Mouse (Mus musculus) Patski (cell line): ENCODE results near the gene Pdzd2. TPM values are rescaled to one million over a fixed set of nuclear protein-coding genes. Genes with fewer than 3 reads are reported as not detected.

ENCODE experiments used
- ATAC-seq: fragments of 100-300 bp; one replicate; pipeline ENCODE4 v1.8.0; 2021
- CTCF ChIA-PET: fragments of 350-600 bp; sonication (Branson Sonifier 250); formaldehyde crosslinking; loops from one replicate; lab custom pipeline; 2022; ENCODE audit warnings: inconsistent platforms; lab: Charles Lee
- POLR2A ChIA-PET: fragments of 350-600 bp; sonication (Branson Sonifier 250); formaldehyde crosslinking; loops from one replicate; lab custom pipeline; 2022; ENCODE audit warnings: antibody characterized with exemption, inconsistent platforms; lab: Charles Lee
- DNase-seq: peaks from one replicate; pipeline ENCODE4 v3.0.0-alpha.2; 2011; ENCODE audit warnings: low read depth, low spot score
- H3K27me3 ChIP-seq: fragments of 371-371 bp; one replicate; pipeline ENCODE4 v1.5.1; 2021
- CTCF ChIP-seq: fragments of 100-300 bp; IDR thresholded peaks from one replicate; pipeline ENCODE4 v1.5.1; 2021
- in situ Hi-C: fragments of 300-500 bp; cut with MboI; formaldehyde crosslinking; loops from 3 replicates; pipeline ENCODE4 v1.11.1; 2018; ENCODE audit warnings: low pct_unique_long_range_greater_than_20kb, mixed read lengths
- polyA plus RNA-seq: library from polyadenylated mRNA; unstranded; gene quantifications from one replicate; pipeline ENCODE4 v1.2.3, GENCODE M21; 2021

Gene Pdzd2
- polyA plus RNA-seq, 1 experiment from 2014 or later, result 0.10 TPM

DNA sequence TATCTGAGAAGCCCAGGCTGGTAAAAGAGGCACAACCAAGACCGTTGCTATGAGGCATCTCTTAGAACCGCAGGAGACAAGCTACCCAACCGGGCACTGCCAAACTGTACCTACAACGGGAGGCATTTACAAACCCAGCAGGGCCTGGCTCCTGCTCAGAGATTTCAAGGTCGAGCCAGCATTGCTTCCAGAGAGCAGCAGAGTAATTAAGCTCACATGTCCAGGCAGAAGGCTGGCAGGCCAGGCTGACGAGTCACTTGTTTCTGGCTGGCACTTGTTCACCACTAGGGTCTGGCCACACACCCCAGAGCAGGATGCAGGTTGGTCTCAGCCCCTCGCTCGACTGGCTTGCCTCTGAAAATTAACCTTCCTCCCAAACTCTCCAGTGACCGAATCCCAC, 39.4 kb downstream of the Pdzd2 start:
- CTCF ChIA-PET, result interaction anchor here (1.2 kb wide), 1 partner anchor 31 kb away, joined by 3 read pairs; no protein-coding TSS in a partner anchor
- in situ Hi-C loops, result no loop called here
- peaks cover 14% of the 10 kb centered on the region for H3K27me3 ChIP-seq
- POLR2A ChIA-PET, result interaction anchor here (0.7 kb wide), 1 partner anchor 37 kb away, joined by 3 read pairs; no protein-coding TSS in a partner anchor
- TF ChIP-seq CTCF, result no peak
- DNase-seq (no peak), ATAC-seq (no peak)

- H3K27me3 ChIP-seq, result peaks cover 14% of the 10 kb centered on the region
- TF ChIP-seq CTCF, result no peak
- ChIA-PET POLR2A (no interaction called here), CTCF (no interaction called here)
- no peak for ATAC-seq
- in situ Hi-C loops, result no loop called here
- no peak for DNase-seq
Measured at GRCm38 (mm10) chr15:12697741-12698140, 42.0 kb downstream of the Pdzd2 start.

DNA sequence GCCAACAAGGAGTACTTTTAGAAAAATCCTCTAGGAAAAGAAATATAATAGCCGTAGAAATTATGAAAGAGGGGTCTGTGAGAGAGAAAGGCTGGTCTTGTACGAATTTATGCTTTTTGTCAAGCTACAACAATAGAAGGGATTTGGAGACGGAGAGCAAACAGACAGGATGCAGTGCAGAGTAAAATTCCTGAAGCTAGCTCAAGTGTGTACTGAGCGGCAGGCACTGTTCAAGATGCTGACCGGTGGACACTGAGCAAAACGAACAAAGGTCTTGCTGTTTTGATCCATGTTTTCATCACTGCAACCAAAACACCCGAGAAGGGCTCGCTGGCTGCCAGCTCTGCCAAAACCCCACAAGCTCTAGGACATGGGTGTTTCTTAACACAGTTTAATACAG, 42.8 kb downstream of the Pdzd2 start:
- peaks cover 14% of the 10 kb centered on the region for H3K27me3 ChIP-seq
- in situ Hi-C loops, result no loop called here
- CTCF ChIA-PET, result no interaction called here
- POLR2A ChIA-PET, result interaction anchor here (0.8 kb wide), 1 partner anchor 35 kb away, joined by 3 read pairs; no protein-coding TSS in a partner anchor
- no peak for TF ChIP-seq CTCF
- DNase-seq (no peak), ATAC-seq (no peak)

DNA sequence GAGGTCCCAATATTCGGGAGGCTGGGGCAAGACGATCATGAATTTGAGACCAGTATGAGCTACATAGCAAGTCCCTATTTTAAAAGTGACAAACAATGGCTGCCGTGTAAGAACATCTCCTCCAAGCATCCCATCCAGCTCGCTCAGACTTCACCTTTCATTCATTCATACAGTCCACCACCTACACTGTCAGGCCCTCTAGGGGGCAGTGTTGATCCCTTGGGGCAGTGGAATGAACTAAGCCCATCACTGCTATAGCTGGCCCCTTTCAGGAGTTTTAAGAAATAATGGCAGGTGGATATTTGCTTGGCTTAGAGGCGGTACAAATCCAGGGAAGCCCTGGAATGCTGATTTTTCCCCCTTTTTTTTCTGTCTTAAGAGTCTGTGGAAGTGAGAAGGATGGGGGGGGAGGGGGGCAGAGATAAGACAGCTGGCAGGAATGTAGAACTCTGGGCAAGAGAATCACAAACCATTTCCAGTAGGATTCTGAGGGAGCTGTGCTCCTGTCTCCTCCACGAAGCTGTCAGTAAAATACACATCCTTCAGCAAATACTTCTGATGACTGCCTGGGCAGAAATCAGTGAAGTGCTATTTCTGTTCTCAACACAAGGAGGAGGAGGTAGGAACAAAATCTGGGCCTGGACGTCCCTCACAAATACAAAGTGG, 49.9 kb downstream of the Pdzd2 start:
- H3K27me3 ChIP-seq, result peaks cover 6% of the 10 kb centered on the region
- peak; percentile 37 for TF ChIP-seq CTCF
- ATAC-seq (no peak), DNase-seq (no peak)
- ChIA-PET CTCF (interaction anchor here (0.8 to 1.3 kb wide), 2 partner anchors 15 to 104 kb away, joined by 3 read pairs; no protein-coding TSS in a partner anchor), POLR2A (no interaction called here)
- in situ Hi-C loops, result no loop called here

DNA sequence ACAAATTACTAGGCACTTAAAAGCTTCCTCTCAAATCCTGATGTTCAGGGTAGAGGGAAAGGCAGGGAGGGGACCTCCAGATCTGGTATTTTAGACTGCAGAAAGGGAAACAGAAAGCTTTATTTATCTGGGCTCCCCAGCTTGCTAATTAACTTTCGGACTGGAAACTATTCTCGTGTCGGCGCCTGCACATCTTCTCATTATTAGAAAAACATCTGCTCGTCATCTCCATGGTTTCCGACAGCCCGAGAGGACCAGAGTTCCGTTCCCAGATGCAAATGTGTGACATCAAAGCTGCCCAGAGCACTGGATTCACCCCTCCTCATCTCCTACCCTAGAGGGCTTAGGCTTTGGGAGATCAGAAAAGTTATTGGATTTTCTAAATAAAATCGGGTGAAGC, 57.2 kb downstream of the Pdzd2 start:
- CTCF ChIA-PET, result no interaction called here
- in situ Hi-C loops, result no loop called here
- POLR2A ChIA-PET, result no interaction called here
- no peak for DNase-seq
- ATAC-seq, result no peak
- peaks cover 6% of the 10 kb centered on the region for H3K27me3 ChIP-seq
- no peak for TF ChIP-seq CTCF

DNA sequence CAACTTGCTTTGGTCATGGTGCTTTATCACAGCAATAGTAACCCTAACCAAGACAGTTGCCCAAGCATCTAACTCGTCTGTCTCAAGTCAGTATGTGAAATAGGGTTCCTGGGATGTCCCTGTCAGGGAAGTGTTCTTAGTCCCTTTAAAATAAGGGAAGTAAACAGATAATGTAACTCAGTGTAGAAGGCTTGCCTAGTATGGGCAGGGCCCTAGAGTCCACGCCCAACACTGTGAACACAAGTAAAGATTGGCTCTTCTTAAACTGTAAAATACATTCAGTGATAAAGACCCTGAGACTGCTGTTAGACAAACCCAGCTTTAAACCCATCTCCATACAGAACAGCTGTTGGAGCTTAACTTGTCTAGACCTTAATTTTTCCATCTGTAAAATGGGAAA, 57.8 kb downstream of the Pdzd2 start:
- in situ Hi-C loops, result no loop called here
- ChIA-PET CTCF (no interaction called here), POLR2A (no interaction called here)
- peaks cover 6% of the 10 kb centered on the region for H3K27me3 ChIP-seq
- TF ChIP-seq CTCF, result no peak
- ATAC-seq (no peak), DNase-seq (no peak)

DNA sequence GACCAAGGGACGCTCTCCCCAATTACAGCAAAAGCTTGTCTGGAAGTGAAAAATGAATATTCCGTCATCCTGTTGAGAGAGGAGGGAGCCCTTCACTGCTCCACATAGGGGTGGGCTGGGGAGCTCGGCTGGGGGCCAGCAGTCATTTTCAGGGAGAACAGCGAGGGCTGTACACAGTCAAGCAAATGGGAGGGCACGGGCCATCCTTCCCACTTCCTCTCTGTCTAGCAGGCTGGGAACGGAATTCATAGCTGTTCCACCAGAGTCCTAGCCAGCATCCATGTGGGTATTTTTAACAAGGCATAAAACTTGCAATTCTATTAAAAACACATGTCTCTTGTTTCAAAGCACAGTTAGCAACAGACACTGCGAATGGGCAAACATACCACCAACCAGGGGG, 59.0 kb downstream of the Pdzd2 start:
- DNase-seq, result no peak
- in situ Hi-C loops, result no loop called here
- H3K27me3 ChIP-seq, result peaks cover 6% of the 10 kb centered on the region

GRCm38 (mm10) chr15:12679996-12680395, 59.7 kb downstream of the Pdzd2 start:
- TF ChIP-seq CTCF, result no peak
- no peak for ATAC-seq
- peaks cover 6% of the 10 kb centered on the region for H3K27me3 ChIP-seq
- CTCF ChIA-PET, result no interaction called here
- in situ Hi-C loops, result no loop called here
- POLR2A ChIA-PET, result no interaction called here
- DNase-seq, result no peak

More for the DNA sequence above, 59.0 kb downstream of the Pdzd2 start:
- ChIA-PET POLR2A (no interaction called here), CTCF (no interaction called here)
- no peak for ATAC-seq
- no peak for TF ChIP-seq CTCF

DNA sequence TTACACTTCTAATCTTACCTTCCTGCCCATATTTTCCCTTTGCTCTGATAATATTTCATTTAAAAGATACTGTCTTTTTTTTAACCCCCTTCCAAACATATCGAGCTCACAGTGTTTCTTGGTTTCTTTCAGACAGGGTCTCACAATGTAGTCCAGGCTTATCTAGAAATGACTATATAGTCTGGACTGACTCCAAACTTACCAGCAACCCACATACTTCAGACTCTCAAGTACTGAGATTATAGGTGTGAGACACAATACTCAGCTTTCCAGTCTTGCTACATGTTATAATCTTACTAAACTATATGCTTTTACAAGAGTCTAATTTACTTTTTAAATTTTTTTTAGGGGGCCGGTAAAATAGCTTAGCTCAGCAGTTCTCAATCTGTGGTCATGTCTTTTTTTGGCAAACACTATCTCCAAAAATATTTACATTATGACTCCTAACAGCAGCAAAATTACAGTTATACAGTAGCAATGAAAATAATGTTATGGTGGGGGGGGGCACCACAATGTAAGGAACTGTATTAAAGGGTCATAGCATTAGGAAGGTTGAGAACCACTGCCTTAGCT, 61.1 kb downstream of the Pdzd2 start:
- CTCF ChIA-PET, result no interaction called here

GRCm38 (mm10) chr15:12675366-12675765, 64.4 kb downstream of the Pdzd2 start:
- in situ Hi-C loops, result no loop called here
- no peak for ATAC-seq

More for the DNA sequence above, 61.1 kb downstream of the Pdzd2 start:
- POLR2A ChIA-PET, result no interaction called here
- TF ChIP-seq CTCF, result no peak
- ATAC-seq (no peak), DNase-seq (no peak)
- in situ Hi-C loops, result no loop called here
- H3K27me3 ChIP-seq, result peaks cover 6% of the 10 kb centered on the region

GRCm38 (mm10) chr15:12674026-12674425, 65.7 kb downstream of the Pdzd2 start:
- ATAC-seq, result no peak
- in situ Hi-C loops, result no loop called here
- TF ChIP-seq CTCF, result no peak

More at GRCm38 (mm10) chr15:12675366-12675765, 64.4 kb downstream of the Pdzd2 start:
- DNase-seq, result no peak
- ChIA-PET POLR2A (no interaction called here), CTCF (interaction anchor here (0.8 to 0.9 kb wide), 2 partner anchors 14 to 19 kb away, joined by 3 read pairs; no protein-coding TSS in a partner anchor)
- no peak for TF ChIP-seq CTCF
- peaks cover 6% of the 10 kb centered on the region for H3K27me3 ChIP-seq

More at GRCm38 (mm10) chr15:12674026-12674425, 65.7 kb downstream of the Pdzd2 start:
- DNase-seq, result no peak
- ChIA-PET CTCF (no interaction called here), POLR2A (no interaction called here)
- no peaks in the 10 kb centered on the region for H3K27me3 ChIP-seq
